Mouse (Mus musculus) erythroblast, embryonic 14.5 days (primary cell): ENCODE measurements around the gene Camk2d. TPM values are rescaled to one million over a fixed set of nuclear protein-coding genes. Genes with fewer than 3 reads are reported as not detected.

Experiments
- H3K27me3 ChIP-seq: 2 replicates; pipeline ENCODE4 v1.6.1; 2012; ENCODE audit warnings: inconsistent platforms; ENCODE audit not compliant: control insufficient read depth
- H3K36me3 ChIP-seq: 2 replicates; pipeline ENCODE4 v1.6.1; 2012; ENCODE audit warnings: mild to moderate bottlenecking, inconsistent platforms; ENCODE audit not compliant: control insufficient read depth
- H3K4me1 ChIP-seq: 2 replicates; pipeline ENCODE4 v1.6.1; 2012; ENCODE audit warnings: inconsistent platforms; ENCODE audit not compliant: control insufficient read depth
- H3K4me3 ChIP-seq: replicated peaks from 2 replicates; pipeline ENCODE3; 2012; ENCODE audit warnings: moderate library complexity, mild to moderate bottlenecking, inconsistent platforms
- H3K9me3 ChIP-seq: 2 replicates; pipeline ENCODE4 v1.6.1; 2012; ENCODE audit warnings: low read length, inconsistent platforms, mixed read lengths; ENCODE audit not compliant: control insufficient read depth
- GATA1 ChIP-seq: IDR thresholded peaks from 2 replicates; pipeline ENCODE4 v1.6.1; 2012; ENCODE audit warnings: low read length, inconsistent platforms, mixed read lengths
- TAL1 ChIP-seq: IDR thresholded peaks from 3 replicates; pipeline ENCODE4 v1.6.1; 2012; ENCODE audit warnings: low read length, inconsistent platforms, mixed read lengths
- polyA plus RNA-seq: library from polyadenylated mRNA; stranded (reverse); fragments of >175 nt; gene quantifications from 2 replicates; pipeline ENCODE4 v1.2.3, GENCODE M21; 2012

Camk2d gene
- polyA plus RNA-seq, 1 experiment = not detected

- no peaks in the 10 kb centered on the region for H3K4me1 ChIP-seq
- no peak overlapping the region for H3K4me3 ChIP-seq
- no peaks in the 10 kb centered on the region for H3K36me3 ChIP-seq
- no peak for TF ChIP-seq TAL1
- no peak for TF ChIP-seq GATA1
- no peaks in the 10 kb centered on the region for H3K9me3 ChIP-seq
- no peaks in the 10 kb centered on the region for H3K27me3 ChIP-seq
Measured at GRCm38 (mm10) chr3:126640443-126641251, 44.5 kb downstream of the Camk2d start.

- no peak overlapping the region for H3K4me3 ChIP-seq
- TF ChIP-seq TAL1 = no peak
- no peak for TF ChIP-seq GATA1
Measured at GRCm38 (mm10) chr3:126641451-126641850, 45.3 kb downstream of the Camk2d start.

GRCm38 (mm10) chr3:126643071-126644010 lies 47.2 kb downstream of the Camk2d start:
- TF ChIP-seq TAL1 (no peak), GATA1 (no peak)
- Histone ChIP-seq H3K4me1 (no peaks in the 10 kb centered on the region), H3K27me3 (no peaks in the 10 kb centered on the region), H3K4me3 (no peak overlapping the region), H3K9me3 (no peaks in the 10 kb centered on the region), H3K36me3 (no peaks in the 10 kb centered on the region)

More at GRCm38 (mm10) chr3:126641451-126641850, 45.3 kb downstream of the Camk2d start:
- Histone ChIP-seq H3K4me1 (no peaks in the 10 kb centered on the region), H3K9me3 (no peaks in the 10 kb centered on the region), H3K36me3 (no peaks in the 10 kb centered on the region), H3K27me3 (no peaks in the 10 kb centered on the region)

GRCm38 (mm10) chr3:126650332-126650731 lies 54.2 kb downstream of the Camk2d start:
- TF ChIP-seq GATA1 (no peak), TAL1 (no peak)
- H3K4me1 ChIP-seq = no peaks in the 10 kb centered on the region
- no peaks in the 10 kb centered on the region for H3K27me3 ChIP-seq
- no peak overlapping the region for H3K4me3 ChIP-seq
- H3K9me3 ChIP-seq = no peaks in the 10 kb centered on the region
- no peaks in the 10 kb centered on the region for H3K36me3 ChIP-seq

- Histone ChIP-seq H3K36me3 (no peaks in the 10 kb centered on the region), H3K27me3 (no peaks in the 10 kb centered on the region), H3K9me3 (no peaks in the 10 kb centered on the region), H3K4me3 (no peak overlapping the region), H3K4me1 (no peaks in the 10 kb centered on the region)
- TF ChIP-seq GATA1 = no peak
Measured at GRCm38 (mm10) chr3:126650747-126651146, 54.6 kb downstream of the Camk2d start.

- no peaks in the 10 kb centered on the region for H3K9me3 ChIP-seq
- no peaks in the 10 kb centered on the region for H3K4me1 ChIP-seq
- TF ChIP-seq GATA1 (no peak), TAL1 (no peak)
- no peaks in the 10 kb centered on the region for H3K36me3 ChIP-seq
- H3K27me3 ChIP-seq = no peaks in the 10 kb centered on the region
- no peak overlapping the region for H3K4me3 ChIP-seq
Measured at GRCm38 (mm10) chr3:126652361-126652760, 56.3 kb downstream of the Camk2d start.

- Histone ChIP-seq H3K36me3 (no peaks in the 10 kb centered on the region), H3K4me3 (no peak overlapping the region), H3K4me1 (no peaks in the 10 kb centered on the region), H3K9me3 (no peaks in the 10 kb centered on the region), H3K27me3 (no peaks in the 10 kb centered on the region)
- no peak for TF ChIP-seq TAL1
- TF ChIP-seq GATA1 = no peak
Measured at GRCm38 (mm10) chr3:126653118-126653517, 57.0 kb downstream of the Camk2d start.

GRCm38 (mm10) chr3:126656173-126656572 lies 60.1 kb downstream of the Camk2d start:
- no peaks in the 10 kb centered on the region for H3K4me1 ChIP-seq
- TF ChIP-seq GATA1 (no peak), TAL1 (no peak)
- H3K36me3 ChIP-seq = no peaks in the 10 kb centered on the region
- H3K27me3 ChIP-seq = no peaks in the 10 kb centered on the region
- no peak overlapping the region for H3K4me3 ChIP-seq
- H3K9me3 ChIP-seq = no peaks in the 10 kb centered on the region

GRCm38 (mm10) chr3:126657895-126658294 lies 61.8 kb downstream of the Camk2d start:
- TF ChIP-seq TAL1 = no peak
- TF ChIP-seq GATA1 = no peak
- no peaks in the 10 kb centered on the region for H3K9me3 ChIP-seq
- H3K4me3 ChIP-seq = no peak overlapping the region
- H3K27me3 ChIP-seq = no peaks in the 10 kb centered on the region
- no peaks in the 10 kb centered on the region for H3K4me1 ChIP-seq
- no peaks in the 10 kb centered on the region for H3K36me3 ChIP-seq
